Mouse (Mus musculus): ENCODE measurements around the gene Dus4l. TPM values are rescaled to one million over a fixed set of nuclear protein-coding genes. Genes with fewer than 3 reads are reported as not detected.

Dus4l gene
- polyA plus RNA-seq, 1 experiment from 2014 or later = 15.8 TPM

Other genes starting within 250 kb of the Dus4l start
- 15.1 and 16.5 TPM in 2 replicates for gene Cbll1, start 155.2 kb downstream of the Dus4l start, polyA plus RNA-seq (2015; fragmentation: Nextera tagmentation; extraction: Ambion mirVana)
- gene Slc26a4, start 94.9 kb downstream of the Dus4l start, polyA plus RNA-seq (2015; fragmentation: Nextera tagmentation; extraction: Ambion mirVana) = not detected in 2 replicates
- gene Bcap29, start 20.2 kb downstream of the Dus4l start, polyA plus RNA-seq (2015; fragmentation: Nextera tagmentation; extraction: Ambion mirVana) = 31.8 and 32.7 TPM in 2 replicates
- gene Cog5, start within 50 bp of the Dus4l start, polyA plus RNA-seq (2015; fragmentation: Nextera tagmentation; extraction: Ambion mirVana) = 38.7 and 41.2 TPM in 2 replicates
- 0.85 and 1.00 TPM in 2 replicates for gene Gpr22, start 59.1 kb upstream of the Dus4l start, polyA plus RNA-seq (2015; fragmentation: Nextera tagmentation; extraction: Ambion mirVana)

All from embryonic facial prominence, embryonic 13.5 days (tissue).